Comparison of ENCODE assay signal across 9 mouse cellular contexts in the genomic region with DNA sequence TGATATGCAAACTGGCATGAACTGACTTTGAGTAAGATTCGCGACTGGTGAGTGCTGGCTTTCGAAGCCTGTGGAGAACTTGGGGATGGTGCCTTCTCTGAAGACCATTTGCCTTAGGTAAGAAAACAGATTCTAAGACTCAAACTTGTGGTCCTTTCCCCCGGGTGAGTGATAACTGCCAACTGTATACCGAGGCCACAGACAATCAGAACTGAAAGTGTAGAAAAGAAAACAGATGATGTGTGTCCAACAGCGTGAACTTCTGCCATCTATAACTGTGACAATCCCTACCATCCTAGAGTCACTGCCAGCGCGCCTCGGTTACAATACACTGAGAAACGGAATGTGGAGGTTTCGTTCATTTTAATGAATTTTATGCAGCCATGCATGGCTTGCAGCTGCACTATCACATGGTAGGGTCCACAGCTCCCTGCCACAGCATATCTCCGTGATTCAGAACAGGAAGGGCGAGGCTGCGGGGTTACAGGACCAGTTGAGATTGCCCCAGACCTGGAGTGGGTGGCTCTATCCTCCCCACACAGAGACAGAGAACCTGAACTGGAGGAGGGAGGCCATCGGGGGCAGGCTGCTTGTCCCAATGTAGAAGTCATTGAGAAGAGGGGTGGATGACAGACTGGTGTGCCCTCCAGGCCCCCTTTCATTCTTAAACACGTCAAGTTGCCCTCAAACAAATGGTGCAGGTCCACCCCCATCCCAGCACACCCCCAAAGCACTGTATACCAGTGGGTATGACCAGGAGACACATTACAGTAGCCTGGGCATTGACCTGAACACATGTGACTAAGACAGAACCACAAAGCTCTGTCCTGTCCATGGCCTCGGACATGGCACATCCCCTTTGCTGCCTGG. TPM values are rescaled to one million over a fixed set of nuclear protein-coding genes. Genes with fewer than 3 reads are reported as not detected.
DNase-seq lines count a peak whose midpoint lies in the region; ATAC-seq and TF ChIP-seq lines count a peak whose summit lies in the region.
"Had no signal": no experiment of that assay in that cellular context is flagged by ENCODE, and none has a peak within 500 bp of the region (broad histone marks: within the 10 kb centered on the region; RNA-seq: fewer than 3 reads in every experiment).

No protein-coding gene starts in this region.

- WGBS in heart, embryonic 13.5 days = 73% methylated on average over 17 of the region's 17 CpGs
- WGBS in forebrain, embryonic 16.5 days = 82% methylated on average over 17 of the region's 17 CpGs
- WGBS in lung, postnatal 0 days = 74% methylated on average over 17 of the region's 17 CpGs
- WGBS in stomach, embryonic 16.5 days = 77% methylated on average over 17 of the region's 17 CpGs

- DNase-seq in heart, postnatal 10 days = no peak
- peak; percentile 88 for DNase-seq in MEL (ENCODE audit: low read depth, low spot score)
- no peak for DNase-seq in lung, postnatal 0 days (ENCODE audit: low spot score)
- DNase-seq in right cerebral cortex, adult 18-20 months = no peak
- no peak for DNase-seq in retina, postnatal 1 day

- intact Hi-C loops in heart, postnatal 10 days (cut with DNase I) = no loop called here

- TF ChIP-seq EP300 in MEL (IDR thresholded peaks at IDR 0.05; ENCODE audit: low read depth in 1 of 2, low read length in 2 of 2) = peak; percentile 81 to 97
- no peak for TF ChIP-seq EP300 in lung, postnatal 0 days (IDR thresholded peaks at IDR 0.05)

- TF ChIP-seq CTCF in MEL (IDR thresholded peaks at IDR 0.05 in 2 of 3, conservative IDR thresholded peaks at IDR 0.05 in 1 of 3; ENCODE audit: control insufficient read depth in 1 of 3, insufficient read depth in 1 of 3, low read depth in 2 of 3, low read length in 3 of 3, poor library complexity in 1 of 3, severe bottlenecking in 1 of 3) = no peak
- TF ChIP-seq CTCF in lung, postnatal 0 days (IDR thresholded peaks at IDR 0.05) = no peak

- peaks cover 26% of the 10 kb centered on the region for H3K4me1 ChIP-seq in heart, embryonic 13.5 days
- H3K4me1 ChIP-seq in MEL (ENCODE audit: control insufficient read depth in 1 of 2, insufficient read depth in 2 of 2, low read length in 2 of 2) = peaks cover 0 to 28% of the 10 kb centered on the region in 2 experiments; a peak in 3 of 4 replicates
- H3K4me1 ChIP-seq in forebrain, embryonic 16.5 days (replicated peaks; ENCODE audit: control insufficient read depth, insufficient read depth, low read length) = peaks cover 19% of the 10 kb centered on the region
- H3K4me1 ChIP-seq in lung, postnatal 0 days (ENCODE audit: insufficient read depth, low read depth, low read length) = peaks cover 13% of the 10 kb centered on the region; the same call in 1 of the 2 replicates
- H3K4me1 ChIP-seq in stomach, embryonic 16.5 days (ENCODE audit: control insufficient read depth, insufficient read depth, low read length) = peaks cover 20% of the 10 kb centered on the region

- TF ChIP-seq POLR2A in MEL (IDR thresholded peaks at IDR 0.05; ENCODE audit: control insufficient read depth in 1 of 2, insufficient read depth in 1 of 2, low read depth in 1 of 2, low read length in 2 of 2, poor library complexity in 1 of 2) = peak; percentile 30 to 48; a peak in 1 of 4 replicates

- H3K27ac ChIP-seq in heart, embryonic 13.5 days (replicated peaks) = no peak overlapping the region
- peak overlapping the region; percentile 89 for H3K27ac ChIP-seq in MEL (ENCODE audit: control insufficient read depth, low read depth, low read length)
- no peak overlapping the region for H3K27ac ChIP-seq in forebrain, embryonic 16.5 days (ENCODE audit: low read length)
- 0 out of 2 replicates have a peak overlapping the region, but pooled peaks have one; percentile 9 for H3K27ac ChIP-seq in lung, postnatal 0 days (ENCODE audit: low read length)
- no peak overlapping the region for H3K27ac ChIP-seq in stomach, embryonic 16.5 days (ENCODE audit: low read length)

- TF ChIP-seq RAD21 in MEL (IDR thresholded peaks at IDR 0.05; ENCODE audit: low read depth, low read length) = no peak

- H3K4me3 ChIP-seq in heart, embryonic 13.5 days = no peak overlapping the region
- peak overlapping the region; percentile 58 to 97 for H3K4me3 ChIP-seq in MEL (ENCODE audit: control insufficient read depth in 1 of 2, insufficient read depth in 1 of 2, low read depth in 2 of 2, low read length in 2 of 2)
- H3K4me3 ChIP-seq in forebrain, embryonic 16.5 days (replicated peaks; ENCODE audit: low read length) = no peak overlapping the region
- H3K4me3 ChIP-seq in lung, postnatal 0 days (ENCODE audit: low read depth, low read length) = peak overlapping the region; percentile 16
- no peak overlapping the region; the same call in 1 of the 2 replicates for H3K4me3 ChIP-seq in stomach, embryonic 16.5 days (replicated peaks; ENCODE audit: low read length)

- peaks cover 11% of the 10 kb centered on the region for H3K36me3 ChIP-seq in heart, embryonic 13.5 days
- peaks cover 0 to 14% of the 10 kb centered on the region in 2 experiments; a peak in 2 of 4 replicates for H3K36me3 ChIP-seq in MEL (ENCODE audit: control insufficient read depth in 1 of 2, insufficient read depth in 2 of 2, low read length in 2 of 2)
- 0 out of 2 replicates have a peak, but pooled peaks cover 3% of the 10 kb centered on the region for H3K36me3 ChIP-seq in forebrain, embryonic 16.5 days (ENCODE audit: control insufficient read depth, insufficient read depth)
- no peaks in the 10 kb centered on the region for H3K36me3 ChIP-seq in lung, postnatal 0 days (ENCODE audit: insufficient read depth, low read length)
- peaks cover 5% of the 10 kb centered on the region for H3K36me3 ChIP-seq in stomach, embryonic 16.5 days (ENCODE audit: control insufficient read depth, insufficient read depth, low read length)

- no peaks in the 10 kb centered on the region for H3K9me3 ChIP-seq in heart, embryonic 13.5 days
- H3K9me3 ChIP-seq in MEL (replicated peaks; ENCODE audit: insufficient read depth, low read length) = no peaks in the 10 kb centered on the region
- no peaks in the 10 kb centered on the region for H3K9me3 ChIP-seq in forebrain, embryonic 16.5 days (ENCODE audit: control insufficient read depth, low read length)
- no peaks in the 10 kb centered on the region for H3K9me3 ChIP-seq in lung, postnatal 0 days (ENCODE audit: low read length)
- H3K9me3 ChIP-seq in stomach, embryonic 16.5 days (replicated peaks; ENCODE audit: control insufficient read depth, low read length) = no peaks in the 10 kb centered on the region

- peaks cover 29% of the 10 kb centered on the region for H3K79me2 ChIP-seq in MEL (ENCODE audit: control insufficient read depth, insufficient read depth, low read length, poor library complexity)

- H3K4me2 ChIP-seq in heart, embryonic 13.5 days = peak overlapping the region; percentile 65
- H3K4me2 ChIP-seq in forebrain, embryonic 16.5 days (ENCODE audit: low read length) = peak overlapping the region; percentile 65
- peak overlapping the region; percentile 86 for H3K4me2 ChIP-seq in lung, postnatal 0 days (replicated peaks; ENCODE audit: low read depth, low read length)
- H3K4me2 ChIP-seq in stomach, embryonic 16.5 days (ENCODE audit: low read depth, low read length) = 0 out of 2 replicates have a peak overlapping the region, but pooled peaks have one; percentile 53

- H3K27me3 ChIP-seq in heart, embryonic 13.5 days (replicated peaks) = no peaks in the 10 kb centered on the region
- H3K27me3 ChIP-seq in MEL (ENCODE audit: control insufficient read depth in 1 of 2, insufficient read depth in 2 of 2, low read length in 2 of 2) = no peaks in the 10 kb centered on the region
- H3K27me3 ChIP-seq in forebrain, embryonic 16.5 days (replicated peaks; ENCODE audit: control insufficient read depth, insufficient read depth, low read length) = no peaks in the 10 kb centered on the region
- H3K27me3 ChIP-seq in lung, postnatal 0 days (replicated peaks; ENCODE audit: insufficient read depth, low read length) = no peaks in the 10 kb centered on the region
- H3K27me3 ChIP-seq in stomach, embryonic 16.5 days (ENCODE audit: control insufficient read depth, insufficient read depth, low read length) = no peaks in the 10 kb centered on the region
- H3K27me3 ChIP-seq: Patski had no signal

- no peak overlapping the region for H3K9ac ChIP-seq in heart, embryonic 13.5 days
- H3K9ac ChIP-seq in MEL (ENCODE audit: control insufficient read depth, low read depth, low read length, poor library complexity, severe bottlenecking) = peak overlapping the region; percentile 96
- no peak overlapping the region for H3K9ac ChIP-seq in forebrain, embryonic 16.5 days (replicated peaks; ENCODE audit: low read depth, low read length)
- H3K9ac ChIP-seq in lung, postnatal 0 days (replicated peaks; ENCODE audit: low read depth) = no peak overlapping the region
- H3K9ac ChIP-seq in stomach, embryonic 16.5 days (ENCODE audit: low read length) = no peak overlapping the region

- no peak for ATAC-seq in heart, embryonic 13.5 days (ENCODE audit: extremely low read depth, insufficient number of reproducible peaks, low FRiP score, low TSS enrichment)
- no peak for ATAC-seq in forebrain, embryonic 16.5 days
- no peak for ATAC-seq in lung, postnatal 0 days
- no peak for ATAC-seq in stomach, embryonic 16.5 days (ENCODE audit: insufficient read depth, low FRiP score)

RNA-seq across cellular contexts. Expression of a gene that starts 1.4 kb away (rescaled TPM):
- polyA plus RNA-seq in heart, embryonic 13.5 days (2015; fragmentation: Nextera tagmentation; extraction: Ambion mirVana) = 51.7 and 53.8 TPM in 2 replicates
- total RNA-seq in heart, postnatal 10 days (2021) = 10 to 100 TPM; 64.0 to 65.0 TPM
- 120 and 136 TPM in 2 replicates for total RNA-seq in MEL (2012; rRNA removed)
- 100 to 1,000 TPM; 215 to 276 TPM for polyA plus RNA-seq in MEL (2012; ENCODE audit: insufficient read depth in 1 of 2, insufficient read length in 2 of 2, low read depth in 1 of 2, low replicate concordance in 2 of 2, missing spikeins in 1 of 2)
- polyA plus RNA-seq in forebrain, embryonic 16.5 days (2015; fragmentation: Nextera tagmentation; extraction: Ambion mirVana) = 70.4 and 80.9 TPM in 2 replicates
- 40.7 and 46.7 TPM in 2 replicates for polyA plus RNA-seq in lung, postnatal 0 days (2015; fragmentation: Nextera tagmentation; extraction: Ambion mirVana)
- 88.4 and 96.7 TPM in 2 replicates for polyA plus RNA-seq in stomach, embryonic 16.5 days (2015; fragmentation: Nextera tagmentation; extraction: Ambion mirVana)

RNA-seq across cellular contexts. Expression of a gene that starts 2.3 kb away (rescaled TPM):
- 0.53 and 0.62 TPM in 2 replicates for polyA plus RNA-seq in heart, embryonic 13.5 days (2015; fragmentation: Nextera tagmentation; extraction: Ambion mirVana)
- total RNA-seq in heart, postnatal 10 days (2021) = under 1 TPM; 0.86 to 0.87 TPM
- 1.7 and 2.1 TPM in 2 replicates for total RNA-seq in MEL (2012; rRNA removed)
- polyA plus RNA-seq in MEL (2012; ENCODE audit: insufficient read depth in 1 of 2, insufficient read length in 2 of 2, low read depth in 1 of 2, low replicate concordance in 2 of 2, missing spikeins in 1 of 2) = 1 to 10 TPM in 1 of 2 experiments, not detected in 1; 1.6 TPM
- 0.40 and 0.53 TPM in 2 replicates for polyA plus RNA-seq in forebrain, embryonic 16.5 days (2015; fragmentation: Nextera tagmentation; extraction: Ambion mirVana)
- 19.0 and 19.3 TPM in 2 replicates for polyA plus RNA-seq in lung, postnatal 0 days (2015; fragmentation: Nextera tagmentation; extraction: Ambion mirVana)
- polyA plus RNA-seq in stomach, embryonic 16.5 days (2015; fragmentation: Nextera tagmentation; extraction: Ambion mirVana) = 1.2 TPM in 2 replicates

RNA-seq across cellular contexts. Expression of a gene that starts 15.1 kb away (rescaled TPM):
- 0.15 and 0.16 TPM in 2 replicates for polyA plus RNA-seq in heart, embryonic 13.5 days (2015; fragmentation: Nextera tagmentation; extraction: Ambion mirVana)
- under 1 TPM; 0.32 to 0.48 TPM for total RNA-seq in heart, postnatal 10 days (2021)
- 0.03 and 0.08 TPM in 2 replicates for total RNA-seq in MEL (2012; rRNA removed)
- polyA plus RNA-seq in MEL (2012; ENCODE audit: insufficient read depth in 1 of 2, insufficient read length in 2 of 2, low read depth in 1 of 2, low replicate concordance in 2 of 2, missing spikeins in 1 of 2) = under 1 TPM in 1 of 2 experiments, not detected in 1; 0.38 TPM
- 75.3 and 93.0 TPM in 2 replicates for polyA plus RNA-seq in forebrain, embryonic 16.5 days (2015; fragmentation: Nextera tagmentation; extraction: Ambion mirVana)
- polyA plus RNA-seq in lung, postnatal 0 days (2015; fragmentation: Nextera tagmentation; extraction: Ambion mirVana) = 0.08 and 0.11 TPM in 2 replicates
- polyA plus RNA-seq in stomach, embryonic 16.5 days (2015; fragmentation: Nextera tagmentation; extraction: Ambion mirVana) = 1.3 and 1.5 TPM in 2 replicates

RNA-seq across cellular contexts. Expression of a gene that starts 26.4 kb away (rescaled TPM):
- 1.5 and 2.0 TPM in 2 replicates for polyA plus RNA-seq in heart, embryonic 13.5 days (2015; fragmentation: Nextera tagmentation; extraction: Ambion mirVana)
- total RNA-seq in heart, postnatal 10 days (2021) = under 1 TPM; 0.60 to 0.74 TPM
- total RNA-seq in MEL (2012; rRNA removed) = 28.2 and 33.0 TPM in 2 replicates
- polyA plus RNA-seq in MEL (2012; ENCODE audit: insufficient read depth in 1 of 2, insufficient read length in 2 of 2, low read depth in 1 of 2, low replicate concordance in 2 of 2, missing spikeins in 1 of 2) = 100 to 1,000 TPM in 1 of 2 experiments, 10 to 100 TPM in 1; 23.0 to 142 TPM
- polyA plus RNA-seq in forebrain, embryonic 16.5 days (2015; fragmentation: Nextera tagmentation; extraction: Ambion mirVana) = 0.42 and 0.76 TPM in 2 replicates
- polyA plus RNA-seq in lung, postnatal 0 days (2015; fragmentation: Nextera tagmentation; extraction: Ambion mirVana) = 4.2 and 4.6 TPM in 2 replicates
- 9.0 and 11.0 TPM in 2 replicates for polyA plus RNA-seq in stomach, embryonic 16.5 days (2015; fragmentation: Nextera tagmentation; extraction: Ambion mirVana)
- polyA plus RNA-seq: Patski had no signal

RNA-seq across cellular contexts. Expression of a gene that starts 42.2 kb away (rescaled TPM):
- polyA plus RNA-seq in heart, embryonic 13.5 days (2015; fragmentation: Nextera tagmentation; extraction: Ambion mirVana) = 56.6 and 57.4 TPM in 2 replicates
- total RNA-seq in heart, postnatal 10 days (2021) = 100 to 1,000 TPM; 139 to 163 TPM
- 2.0 and 3.6 TPM in 2 replicates for total RNA-seq in MEL (2012; rRNA removed)
- polyA plus RNA-seq in MEL (2012; ENCODE audit: insufficient read depth in 1 of 2, insufficient read length in 2 of 2, low read depth in 1 of 2, low replicate concordance in 2 of 2, missing spikeins in 1 of 2) = 1 to 10 TPM in 1 of 2 experiments, not detected in 1; 9.7 TPM
- 25.4 and 27.0 TPM in 2 replicates for polyA plus RNA-seq in forebrain, embryonic 16.5 days (2015; fragmentation: Nextera tagmentation; extraction: Ambion mirVana)
- polyA plus RNA-seq in lung, postnatal 0 days (2015; fragmentation: Nextera tagmentation; extraction: Ambion mirVana) = 73.6 and 83.9 TPM in 2 replicates
- polyA plus RNA-seq in stomach, embryonic 16.5 days (2015; fragmentation: Nextera tagmentation; extraction: Ambion mirVana) = 74.8 and 82.5 TPM in 2 replicates

Comparison
In these comparisons a context has a peak if more than half of its experiments do, and no peak if none do; other contexts are left out.
1. H3K27ac ChIP-seq: peak in MEL (single experiment) and lung, postnatal 0 days (single experiment); none in heart, embryonic 13.5 days (single experiment), forebrain, embryonic 16.5 days (single experiment) and stomach, embryonic 16.5 days (single experiment).
2. H3K4me3 ChIP-seq: peak in MEL (2 of 2) and lung, postnatal 0 days (single experiment); none in heart, embryonic 13.5 days (single experiment), forebrain, embryonic 16.5 days (single experiment) and stomach, embryonic 16.5 days (single experiment).
3. RNA of a gene that starts 15.1 kb away (polyA plus RNA-seq): 75.3 to 93.0 TPM in forebrain, embryonic 16.5 days; 1.3 to 1.5 TPM in stomach, embryonic 16.5 days, 0.38 TPM in MEL, 0.15 to 0.16 TPM in heart, embryonic 13.5 days and 0.08 to 0.11 TPM in lung, postnatal 0 days; every median in the first group is over 10 times any median in the second.
4. Peak in every context shown above with its lines, with median percentiles within 50 percentile points of each other: H3K4me2 ChIP-seq.